Mouse (Mus musculus) CD4-positive, CD25-positive, alpha-beta regulatory T cell, adult 9 weeks (primary cell): ENCODE measurements around the gene Phf21a. TPM values are rescaled to one million over a fixed set of nuclear protein-coding genes. Genes with fewer than 3 reads are reported as not detected.

Experiments used
- polyA plus RNA-seq: library from polyadenylated mRNA; unstranded; fragments of 100-300 nt; shearing (Covaris generic); gene quantifications from one replicate; pipeline ENCODE4 v1.2.1, GENCODE M21; 2017

The Phf21a gene
- polyA plus RNA-seq, result 65.3 TPM

DNA sequence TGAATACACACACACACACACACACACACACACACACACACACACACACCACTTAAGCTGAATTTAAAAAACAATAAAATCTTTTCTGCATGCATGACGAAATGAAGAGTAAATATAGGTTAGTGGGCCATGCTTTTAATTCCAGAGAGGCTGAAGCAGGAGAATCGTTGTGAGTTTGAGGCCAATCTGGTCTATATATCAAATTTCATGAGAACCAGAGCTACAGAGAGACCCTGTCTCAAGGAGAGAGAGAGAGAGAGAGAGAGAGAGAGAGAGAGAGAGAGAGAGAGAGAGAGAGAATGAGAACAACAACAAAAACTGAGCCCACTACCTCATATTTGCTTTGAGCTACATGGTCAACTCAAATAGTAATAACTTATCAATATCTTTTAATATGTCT, at the start of gene Phf21a:
TSS of gene Phf21a (plus strand) at position 301 of the 400 bp plus-strand sequence.

DNA sequence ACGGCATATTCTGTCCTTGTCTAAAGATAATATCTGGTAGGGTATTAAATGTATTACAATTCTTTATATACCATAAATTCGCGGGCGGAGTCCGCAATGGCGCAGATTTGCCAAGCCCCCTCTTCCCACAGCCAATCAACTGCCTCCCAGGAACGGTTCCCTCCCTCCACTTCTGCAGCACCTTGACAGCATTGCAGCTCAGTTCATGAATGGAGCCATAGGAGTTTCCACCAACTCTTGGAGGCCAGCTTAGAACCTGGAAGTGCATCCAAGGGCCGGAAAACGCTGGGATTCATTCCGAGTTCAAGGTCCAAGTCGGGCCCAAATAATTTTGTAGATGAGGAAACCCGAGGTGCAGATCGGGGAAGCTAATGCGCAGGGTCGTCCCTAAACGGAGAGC, 281.6 kb downstream of the Phf21a start, which contains the start of the genes Pex16 and Large2:
TSS of gene Pex16 (plus strand) at position 163 of the 400 bp plus-strand sequence.
TSS of gene Large2 (minus strand) at position 356 of the 400 bp plus-strand sequence.

DNA sequence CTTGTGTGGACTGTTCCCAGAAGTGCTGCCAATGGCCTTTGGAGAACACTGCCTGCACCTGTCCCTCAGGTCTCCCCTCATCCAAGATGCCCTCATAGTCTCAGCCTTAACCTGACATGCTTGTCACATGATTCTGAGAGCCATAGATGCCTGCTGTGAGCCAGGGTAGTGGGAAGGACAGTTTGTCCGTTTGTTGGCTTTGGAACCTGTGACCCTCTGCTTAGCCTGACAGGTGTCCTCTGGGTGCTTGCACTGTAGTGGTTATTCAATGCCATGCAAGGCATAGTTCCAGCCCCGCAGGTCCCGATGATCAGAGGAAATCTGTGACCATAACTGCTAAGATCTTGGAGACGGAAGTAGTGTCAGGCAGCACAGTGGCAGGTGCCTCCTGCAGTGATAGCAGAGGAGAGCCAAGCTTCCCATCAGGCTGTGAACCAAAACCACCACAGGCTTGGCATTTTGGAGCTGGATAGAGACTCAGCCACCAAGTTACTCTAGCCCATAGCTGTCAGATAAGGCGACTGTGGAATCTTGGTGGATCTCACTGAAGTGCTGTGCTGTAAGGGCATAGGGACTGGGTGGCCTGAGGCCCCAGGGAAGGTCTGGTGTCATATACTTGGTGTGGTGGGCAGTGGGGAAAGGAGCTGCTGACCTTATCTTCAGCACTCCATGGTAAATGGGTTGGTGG, 289.1 kb downstream of the Phf21a start, which contains the start of gene 1700029I15Rik:
TSS of gene 1700029I15Rik (plus strand) at position 638 of the 688 bp plus-strand sequence.

DNA sequence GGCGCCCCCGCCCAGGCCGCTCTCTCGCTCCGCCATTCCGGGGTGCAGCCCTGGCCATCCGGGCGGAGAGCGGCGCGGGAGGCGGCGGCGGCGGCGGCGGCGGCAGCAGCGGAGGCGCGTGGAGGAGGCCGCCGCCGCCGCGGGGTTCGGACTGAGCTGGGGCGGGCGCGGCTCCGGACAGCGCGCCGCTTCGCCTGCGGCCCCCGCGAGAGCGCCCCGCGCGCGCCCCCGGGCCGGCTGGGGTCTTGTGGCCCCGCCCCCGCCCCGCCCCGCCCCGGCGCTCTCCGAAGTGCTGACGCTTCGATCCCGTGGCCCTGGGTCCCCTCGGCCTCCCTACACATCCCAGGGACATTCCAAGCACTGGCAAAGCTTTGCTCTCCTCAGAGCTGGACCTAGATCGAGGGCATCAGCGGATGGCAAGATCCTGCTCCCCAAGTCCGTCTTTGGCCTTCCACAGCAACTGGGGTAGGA, 308.2 kb downstream of the Phf21a start, which contains the start of gene Mapk8ip1:
TSS of gene Mapk8ip1 (minus strand) at position 173 of the 471 bp plus-strand sequence.

Other genes with a start within 250 kb of the Phf21a start
- 0.94 TPM for gene Chrm4, start 165.9 kb upstream of the Phf21a start, polyA plus RNA-seq
- 3.0 TPM for gene Mdk, start 160.8 kb upstream of the Phf21a start, polyA plus RNA-seq
- gene Gm9821, start 147.4 kb upstream of the Phf21a start, polyA plus RNA-seq, result 0.53 TPM
- 50.0 TPM for gene Dgkz, start 117.3 kb upstream of the Phf21a start, polyA plus RNA-seq
- gene Creb3l1, start 68.6 kb upstream of the Phf21a start, polyA plus RNA-seq, result 1.3 TPM